Mouse (Mus musculus) lung, adult 18-20 months (tissue): Measurements from ENCODE around the gene Vsig2.

Experiments used
- DNase-seq, 2 experiments: peaks; one replicate each; pipeline ENCODE4 v3.0.0; 2022; ENCODE audit warnings: mixed read lengths in 2 of 2

Vsig2 gene

GRCm38 (mm10) chr9:37537658-37538250, 1.3 kb upstream of the Vsig2 start:
- DNase-seq: no peak

GRCm38 (mm10) chr9:37540226-37540625, 1.2 kb downstream of the Vsig2 start:
- DNase-seq: no peak

- DNase-seq: no peak
These were observed 1.9 kb downstream of the Vsig2 start for GRCm38 (mm10) chr9:37540701-37541575.

DNA sequence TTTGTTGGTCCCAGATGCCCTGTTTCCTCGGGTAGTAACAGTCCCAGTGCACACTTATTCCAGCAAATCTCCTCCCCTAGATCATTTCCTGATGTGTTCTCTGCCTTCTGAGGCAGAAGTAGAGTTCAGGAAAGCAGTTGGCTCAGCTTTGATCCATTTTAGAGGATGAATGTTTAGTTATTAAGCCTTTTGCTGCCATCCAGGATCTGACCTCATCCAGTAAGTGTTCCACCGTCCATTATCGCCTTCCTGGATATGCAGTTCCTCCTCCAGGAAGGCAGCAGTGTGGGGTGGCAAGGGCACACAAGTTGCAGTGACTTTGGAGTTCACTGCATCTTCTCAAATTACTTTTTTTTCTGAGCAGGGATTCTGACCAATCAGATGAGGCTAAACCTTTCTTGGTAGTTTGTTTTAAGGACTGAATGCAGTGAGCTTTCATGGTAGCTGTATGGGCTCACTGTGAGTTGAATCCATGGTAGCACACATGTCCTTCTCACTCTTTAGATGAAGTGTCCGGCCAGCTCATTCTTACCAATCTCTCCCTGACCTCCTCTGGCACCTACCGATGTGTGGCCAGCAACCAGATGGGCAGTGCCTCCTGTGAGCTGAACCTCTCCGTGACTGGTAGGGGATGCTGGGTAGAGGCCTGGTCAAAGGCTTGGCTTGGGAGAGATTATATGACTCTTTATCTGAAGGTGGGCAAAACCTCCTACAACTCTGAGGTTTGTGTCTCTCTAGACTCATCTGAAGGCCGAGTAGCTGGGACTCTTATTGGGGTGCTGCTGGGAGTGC, 3.0 kb downstream of the Vsig2 start:
- DNase-seq: peak in 1 of 2 experiments; percentile 36

DNA sequence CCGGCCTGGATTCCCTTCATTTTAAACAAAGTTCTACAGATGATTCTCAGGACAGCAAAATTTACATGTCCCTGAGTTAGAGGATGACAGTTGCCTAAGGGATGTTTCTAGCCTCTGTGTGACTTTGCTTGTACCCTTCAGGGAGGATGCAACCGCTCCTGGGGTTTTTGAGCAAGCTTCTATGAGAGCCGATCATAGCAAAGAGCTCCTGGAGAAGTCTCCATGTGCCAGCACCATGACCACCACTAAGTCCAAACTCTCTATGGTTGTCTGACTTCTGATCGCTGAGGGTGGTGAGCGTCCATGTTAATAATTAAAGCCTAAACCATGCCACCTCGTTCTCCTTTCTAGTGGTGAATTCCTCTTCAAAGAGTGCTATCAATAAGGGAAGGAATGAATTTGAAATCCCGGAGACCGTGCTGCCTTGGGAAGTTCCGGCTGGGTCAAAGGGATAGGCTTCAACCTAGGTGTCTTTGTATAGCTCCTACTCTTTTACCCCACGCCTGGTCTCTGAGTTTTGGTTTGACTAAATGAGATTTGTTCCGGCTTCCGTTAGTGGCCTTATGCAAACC, 4.9 kb downstream of the Vsig2 start:
- no peak for DNase-seq

GRCm38 (mm10) chr9:37544447-37545165, 5.6 kb downstream of the Vsig2 start:
- DNase-seq: peak; percentile 79 to 86

- no peak for DNase-seq
These were observed 6.1 kb downstream of the Vsig2 start for GRCm38 (mm10) chr9:37545166-37545610.

- DNase-seq: no peak
These were observed 6.9 kb downstream of the Vsig2 start for GRCm38 (mm10) chr9:37545847-37546452.

DNA sequence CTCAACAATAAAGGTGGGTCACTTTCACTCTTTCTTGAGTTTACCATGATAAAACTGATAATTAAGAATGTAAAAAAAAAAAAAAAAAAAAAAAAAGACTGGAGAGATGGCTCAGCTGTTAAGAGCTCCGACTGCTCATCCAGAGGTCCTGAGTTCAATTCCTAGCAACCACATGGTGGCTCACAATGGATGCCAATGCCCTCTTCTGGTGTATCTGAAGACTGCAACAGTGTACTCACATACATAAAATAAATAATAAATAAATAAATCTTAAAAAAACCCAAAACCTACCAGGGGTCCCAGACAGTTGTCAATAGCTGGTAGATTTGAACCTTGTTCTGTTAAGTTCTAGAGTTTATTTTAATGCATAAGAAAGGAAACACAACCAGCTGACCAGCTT, 7.8 kb downstream of the Vsig2 start:
- no peak for DNase-seq

GRCm38 (mm10) chr9:37550435-37550834, 11.4 kb downstream of the Vsig2 start:
- no peak for DNase-seq

DNA sequence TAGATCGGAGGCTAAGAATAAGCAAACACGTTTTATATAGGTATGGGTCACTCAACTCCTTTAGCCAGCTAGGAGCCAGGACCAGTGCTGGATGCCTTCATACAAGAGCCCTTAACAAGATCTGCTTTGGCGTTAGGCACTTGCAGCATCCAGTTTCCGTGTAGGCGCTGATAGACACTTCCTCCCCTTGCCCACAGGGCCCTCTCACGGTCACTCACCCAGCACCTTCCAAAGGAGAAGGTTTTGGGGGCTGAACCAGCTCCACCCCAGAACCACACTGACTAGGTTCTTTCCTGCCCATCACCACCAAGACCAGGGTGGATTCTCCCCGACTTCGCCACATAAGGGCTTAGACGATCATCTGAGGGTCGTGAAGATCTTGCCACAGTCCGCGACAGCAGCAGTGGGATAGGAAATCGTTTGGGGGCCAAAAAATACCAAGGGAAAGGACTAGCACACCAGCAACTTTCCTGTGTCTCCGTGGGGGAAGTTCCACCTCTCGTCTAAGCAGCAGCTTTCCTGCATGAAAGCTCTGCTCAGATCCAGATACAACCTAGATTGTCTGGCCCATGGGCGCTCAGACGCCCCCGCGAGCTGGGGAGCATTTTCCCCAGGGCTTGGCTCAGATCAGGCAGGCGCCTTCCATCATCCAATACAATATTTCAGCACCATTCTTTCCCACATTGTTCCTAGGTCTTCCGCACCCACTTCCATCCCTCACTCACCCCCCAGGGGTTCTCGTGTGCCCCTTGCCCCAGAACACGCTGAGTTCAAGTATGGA, 12.9 kb downstream of the Vsig2 start:
- no peak for DNase-seq

GRCm38 (mm10) chr9:37552536-37553293, 13.7 kb downstream of the Vsig2 start, which contains the start of gene Nrgn:
Gene Nrgn (minus strand): TSS chr9:37552904.
- peak; percentile 88 for DNase-seq

- DNase-seq: no peak
These were observed 15.2 kb downstream of the Vsig2 start for GRCm38 (mm10) chr9:37554279-37554678.

DNA sequence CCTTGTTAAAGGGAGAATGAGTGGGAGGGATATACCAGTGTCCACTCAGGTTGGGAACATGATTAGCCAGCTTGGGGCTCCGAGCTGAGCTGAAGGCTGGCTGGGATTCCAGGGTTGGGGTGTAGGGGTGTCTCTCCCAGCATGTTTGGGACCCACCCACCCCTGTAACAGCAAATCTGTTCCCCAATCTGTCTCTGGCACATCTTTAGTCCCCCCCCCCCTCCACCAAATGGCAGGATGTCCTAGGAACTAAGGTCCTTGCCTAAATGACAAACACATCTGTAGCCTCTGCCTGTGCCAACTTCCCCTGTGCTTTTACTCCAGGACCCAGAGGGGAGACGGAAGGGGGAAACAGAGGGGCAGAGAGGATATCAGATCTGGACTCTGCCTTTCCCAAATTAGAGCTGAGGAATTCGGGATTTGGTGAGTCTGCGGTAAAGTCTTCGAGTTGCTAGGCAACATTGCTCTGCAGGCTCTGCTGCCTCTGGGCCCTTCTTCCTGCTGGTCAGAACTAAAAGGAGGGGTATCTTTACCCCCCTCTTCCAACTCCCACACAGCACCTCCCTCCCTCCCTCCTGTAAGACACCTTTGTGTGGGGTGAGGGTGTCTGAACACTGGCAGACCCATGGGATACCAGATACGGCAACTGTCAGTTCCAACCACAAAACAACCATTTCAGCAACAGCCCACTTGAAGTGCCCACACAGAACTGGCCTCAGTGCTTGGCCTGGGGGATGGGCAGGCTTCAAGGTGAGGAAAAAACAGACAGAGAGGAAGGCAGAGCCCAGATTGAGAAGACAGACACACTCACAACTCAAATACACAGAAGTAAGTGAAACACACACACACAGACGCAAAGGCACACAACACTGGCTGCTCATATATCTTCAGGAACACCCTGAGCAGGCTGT, 16.0 kb downstream of the Vsig2 start, which contains the start of gene Siae:
Gene Siae (plus strand): TSS at position 861 of the 911 bp plus-strand sequence.
- no peak for DNase-seq

- no peak for DNase-seq
These were observed 17.3 kb downstream of the Vsig2 start for GRCm38 (mm10) chr9:37556366-37556765.

GRCm38 (mm10) chr9:37560617-37561016, 21.6 kb downstream of the Vsig2 start:
- no peak for DNase-seq

DNA sequence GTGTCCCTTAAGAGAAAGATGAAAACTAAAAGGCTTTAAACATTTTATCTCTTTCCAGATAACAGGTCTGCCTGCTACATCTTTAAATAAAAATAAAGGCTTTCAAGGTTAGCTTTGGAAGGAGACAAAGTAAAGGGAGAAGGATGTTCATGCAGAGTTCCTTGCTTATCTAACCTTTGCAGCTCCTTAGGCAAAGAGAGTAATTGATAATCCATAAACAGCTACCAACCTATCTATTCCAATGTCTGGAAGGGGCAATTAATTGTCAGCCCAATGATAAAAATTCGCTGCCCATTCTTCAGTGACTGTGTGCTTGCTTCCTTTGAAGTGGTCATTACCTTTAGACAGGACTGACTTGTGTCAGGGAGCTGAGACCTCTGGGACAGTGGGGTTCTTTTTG, 24.8 kb downstream of the Vsig2 start:
- DNase-seq: no peak

DNA sequence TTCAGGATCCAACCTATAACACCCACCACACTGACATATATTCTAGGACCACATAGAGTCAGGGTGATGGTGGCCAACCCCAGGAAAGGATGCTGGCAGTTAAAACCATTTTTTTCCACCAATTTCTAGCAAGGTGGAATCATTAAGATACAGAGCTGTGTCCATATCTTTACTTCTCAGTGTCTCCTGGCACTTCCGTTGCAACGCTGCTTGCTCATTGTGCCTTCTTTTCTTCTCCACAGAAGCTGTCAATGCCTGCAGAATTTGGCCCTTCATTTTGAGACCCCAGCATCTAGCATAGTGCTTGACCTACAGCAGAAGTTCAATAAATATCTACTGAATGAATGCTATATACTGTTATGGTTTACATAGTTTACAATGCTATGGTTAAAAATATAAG, 28.0 kb downstream of the Vsig2 start:
- no peak for DNase-seq

DNA sequence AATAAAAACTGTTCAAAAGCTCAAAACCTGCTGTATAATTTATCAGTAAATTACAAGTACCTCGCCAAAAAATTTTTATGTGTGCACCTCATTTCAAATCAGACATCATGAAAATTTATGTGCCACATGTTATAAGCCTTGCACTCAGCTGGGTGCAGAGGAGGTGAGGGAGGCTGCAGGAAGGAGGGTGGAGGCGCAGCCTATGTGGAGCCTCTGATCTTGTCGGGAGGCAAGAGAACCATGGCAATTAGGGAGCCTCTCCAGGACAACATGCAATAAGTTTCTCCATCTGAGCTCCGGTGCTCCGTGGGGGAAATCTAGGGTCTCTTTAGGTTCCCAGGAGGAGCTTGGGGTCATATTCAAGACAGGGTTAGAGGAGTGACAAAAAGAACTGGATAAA, 28.4 kb downstream of the Vsig2 start:
- no peak for DNase-seq
